Mouse (Mus musculus) small intestine, adult 2 months (tissue): ENCODE measurements at regions not wholly inside any gene's neighbourhood (a gene's known extent, or its start where the extent isn't known, plus 50 kb on each side); places are given as distances from the start of the nearest gene placed in this dataset.

Experiments used
- CTCF ChIP-seq: fragments of 200-500 bp; IDR thresholded peaks from 2 replicates; pipeline ENCODE4 v1.5.1; 2012; ENCODE audit warnings: low read depth, mild to moderate bottlenecking, control low read depth, inconsistent platforms, low read length, moderate library complexity, mixed read lengths; ENCODE audit not compliant: insufficient replicate concordance, insufficient read length; ENCODE audit errors: extremely low read depth
- POLR2A ChIP-seq: fragments of 200-500 bp; IDR thresholded peaks from 2 replicates; pipeline ENCODE4 v1.6.1; 2012; ENCODE audit warnings: low read depth, mild to moderate bottlenecking, control low read depth, inconsistent platforms, low read length, moderate library complexity

DNA sequence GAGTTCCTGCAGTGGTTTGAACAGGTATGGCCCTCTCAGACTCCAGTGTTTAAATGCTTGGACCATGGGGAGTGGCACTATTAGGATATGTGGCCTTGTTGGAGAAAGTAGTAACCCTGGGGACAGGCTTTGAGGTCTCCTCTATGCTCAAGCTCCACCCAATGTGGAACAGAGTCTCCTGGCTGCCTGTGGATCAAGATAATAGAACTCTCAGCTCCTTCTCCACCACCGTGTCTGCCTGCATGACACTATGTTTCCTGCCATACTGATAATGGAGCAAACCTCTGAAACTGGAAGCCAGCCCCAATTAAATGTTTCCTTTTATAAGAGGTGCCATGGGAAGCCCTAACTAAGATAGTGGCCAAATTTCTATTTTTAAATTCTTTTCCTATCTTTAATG, 252.2 kb downstream of the Sox4 start:
- TF ChIP-seq POLR2A: no peak
- no peak for TF ChIP-seq CTCF
